Mouse (Mus musculus): Measurements from ENCODE around the gene Erh. TPM values are rescaled to one million over a fixed set of nuclear protein-coding genes. Genes with fewer than 3 reads are reported as not detected.

The Erh gene
- polyA plus RNA-seq (2016; fragmentation: Nextera tagmentation; extraction: Ambion mirVana): 513 and 531 TPM in 2 replicates

GRCm38 (mm10) chr12:80643693-80644505, at the start of gene Erh, which contains the start of gene Slc39a9:
Erh (minus strand) TSS chr12:80644341.
Slc39a9 (plus strand) TSS chr12:80643883.
- no peaks in the 10 kb centered on the region for H3K9me3 ChIP-seq (replicated peaks)
- peak within 1 kb of the TSS; percentile 96 for H3K27ac ChIP-seq (replicated peaks)
- no peaks in the 10 kb centered on the region for H3K27me3 ChIP-seq (ENCODE audit: low read depth, poor library complexity, severe bottlenecking)
- peak within 1 kb of the TSS; percentile 91 for H3K4me3 ChIP-seq
- DNase-seq (ENCODE audit: low spot score): peak; percentile 94
- H3K36me3 ChIP-seq: peaks cover 46% of the 10 kb centered on the region
- WGBS: under 1% methylated on average over 50 of the region's 50 CpGs
- peaks cover 40% of the 10 kb centered on the region for H3K4me1 ChIP-seq

- Histone ChIP-seq H3K4me1 (peaks cover 38% of the 10 kb centered on the region), H3K4me3 (no peak overlapping the region), H3K27me3 (ENCODE audit: low read depth, poor library complexity, severe bottlenecking) (peaks cover 57% of the 10 kb centered on the region), H3K9me3 (replicated peaks) (no peaks in the 10 kb centered on the region), H3K36me3 (no peaks in the 10 kb centered on the region), H3K27ac (replicated peaks) (no peak overlapping the region)
- DNase-seq (ENCODE audit: low spot score): no peak
- 66% methylated on average over 2 of the region's 2 CpGs for WGBS
These were observed 49.6 kb upstream of the Erh start for GRCm38 (mm10) chr12:80693700-80694099.

GRCm38 (mm10) chr12:80692269-80692972, 48.3 kb upstream of the Erh start, which contains the start of gene Plekhd1:
Plekhd1 (plus strand) TSS chr12:80692591.
- no peak within 1 kb of the TSS; the same call in 1 of the 2 replicates for H3K27ac ChIP-seq (replicated peaks)
- H3K27me3 ChIP-seq (ENCODE audit: low read depth, poor library complexity, severe bottlenecking): peaks cover 61% of the 10 kb centered on the region
- H3K9me3 ChIP-seq (replicated peaks): no peaks in the 10 kb centered on the region
- 1% methylated on average over 51 of the region's 52 CpGs for WGBS
- H3K4me1 ChIP-seq: peaks cover 38% of the 10 kb centered on the region
- no peaks in the 10 kb centered on the region for H3K36me3 ChIP-seq
- peak within 1 kb of the TSS; percentile 56 for H3K4me3 ChIP-seq
- DNase-seq (ENCODE audit: low spot score): peak; percentile 56

GRCm38 (mm10) chr12:80691671-80692091, 47.5 kb upstream of the Erh start:
- no peaks in the 10 kb centered on the region for H3K36me3 ChIP-seq
- no peak overlapping the region for H3K4me3 ChIP-seq
- 10% methylated on average over 12 of the region's 12 CpGs for WGBS
- H3K27ac ChIP-seq (replicated peaks): no peak overlapping the region
- no peaks in the 10 kb centered on the region for H3K9me3 ChIP-seq (replicated peaks)
- no peak for DNase-seq (ENCODE audit: low spot score)
- H3K4me1 ChIP-seq: peaks cover 38% of the 10 kb centered on the region
- H3K27me3 ChIP-seq (ENCODE audit: low read depth, poor library complexity, severe bottlenecking): peaks cover 61% of the 10 kb centered on the region

- no peak overlapping the region for H3K27ac ChIP-seq (replicated peaks)
- H3K4me3 ChIP-seq: no peak overlapping the region
- 67% methylated on average over 5 of the region's 5 CpGs for WGBS
- no peak for DNase-seq (ENCODE audit: low spot score)
- no peaks in the 10 kb centered on the region for H3K36me3 ChIP-seq
- H3K4me1 ChIP-seq: peaks cover 35% of the 10 kb centered on the region
- peaks cover 51% of the 10 kb centered on the region for H3K27me3 ChIP-seq (ENCODE audit: low read depth, poor library complexity, severe bottlenecking)
- no peaks in the 10 kb centered on the region for H3K9me3 ChIP-seq (replicated peaks)
These were observed 45.6 kb upstream of the Erh start for GRCm38 (mm10) chr12:80689696-80690095.

GRCm38 (mm10) chr12:80687788-80688211, 43.7 kb upstream of the Erh start:
- Histone ChIP-seq H3K27me3 (ENCODE audit: low read depth, poor library complexity, severe bottlenecking) (peaks cover 32% of the 10 kb centered on the region), H3K4me1 (peaks cover 24% of the 10 kb centered on the region), H3K27ac (replicated peaks) (no peak overlapping the region)

GRCm38 (mm10) chr12:80684316-80684715, 40.2 kb upstream of the Erh start:
- 94% methylated on average over 3 of the region's 3 CpGs for WGBS
- Histone ChIP-seq H3K4me3 (no peak overlapping the region), H3K36me3 (0 out of 2 replicates have a peak, but pooled peaks cover 4% of the 10 kb centered on the region), H3K27me3 (ENCODE audit: low read depth, poor library complexity, severe bottlenecking) (0 out of 2 replicates have a peak, but pooled peaks cover 3% of the 10 kb centered on the region), H3K27ac (replicated peaks) (no peak overlapping the region), H3K9me3 (replicated peaks) (no peaks in the 10 kb centered on the region), H3K4me1 (no peaks in the 10 kb centered on the region)
- no peak for DNase-seq (ENCODE audit: low spot score)

More at GRCm38 (mm10) chr12:80687788-80688211, 43.7 kb upstream of the Erh start:
- Histone ChIP-seq H3K4me3 (no peak overlapping the region), H3K9me3 (replicated peaks) (no peaks in the 10 kb centered on the region), H3K36me3 (no peaks in the 10 kb centered on the region)
- DNase-seq (ENCODE audit: low spot score): no peak
- 87% methylated on average over 10 of the region's 10 CpGs for WGBS

GRCm38 (mm10) chr12:80683554-80683953, 39.4 kb upstream of the Erh start:
- no peak for DNase-seq (ENCODE audit: low spot score)
- 0 out of 2 replicates have a peak, but pooled peaks cover 3% of the 10 kb centered on the region for H3K27me3 ChIP-seq (ENCODE audit: low read depth, poor library complexity, severe bottlenecking)
- H3K4me3 ChIP-seq: no peak overlapping the region
- H3K36me3 ChIP-seq: 0 out of 2 replicates have a peak, but pooled peaks cover 7% of the 10 kb centered on the region
- no peaks in the 10 kb centered on the region for H3K9me3 ChIP-seq (replicated peaks)
- WGBS: 97% methylated on average over 3 of the region's 3 CpGs
- H3K27ac ChIP-seq (replicated peaks): no peak overlapping the region
- H3K4me1 ChIP-seq: no peaks in the 10 kb centered on the region

GRCm38 (mm10) chr12:80681340-80681739, 37.2 kb upstream of the Erh start:
- no peaks in the 10 kb centered on the region for H3K27me3 ChIP-seq (ENCODE audit: low read depth, poor library complexity, severe bottlenecking)
- no peak overlapping the region for H3K27ac ChIP-seq (replicated peaks)
- no peak for DNase-seq (ENCODE audit: low spot score)
- H3K4me3 ChIP-seq: no peak overlapping the region
- H3K36me3 ChIP-seq: peaks cover 22% of the 10 kb centered on the region
- H3K9me3 ChIP-seq (replicated peaks): no peaks in the 10 kb centered on the region
- H3K4me1 ChIP-seq: no peaks in the 10 kb centered on the region
- 87% methylated on average over 1 of the region's 1 CpGs for WGBS

GRCm38 (mm10) chr12:80673170-80673569, 29.0 kb upstream of the Erh start:
- Histone ChIP-seq H3K4me1 (no peaks in the 10 kb centered on the region), H3K9me3 (replicated peaks) (no peaks in the 10 kb centered on the region), H3K36me3 (peaks cover 60% of the 10 kb centered on the region), H3K4me3 (no peak overlapping the region), H3K27me3 (ENCODE audit: low read depth, poor library complexity, severe bottlenecking) (no peaks in the 10 kb centered on the region), H3K27ac (replicated peaks) (no peak overlapping the region)
- peak; percentile 34 for DNase-seq (ENCODE audit: low spot score)
- WGBS: 23% methylated on average over 3 of the region's 3 CpGs

GRCm38 (mm10) chr12:80668391-80668790, 24.2 kb upstream of the Erh start:
- no peak for DNase-seq (ENCODE audit: low spot score)
- 88% methylated on average over 2 of the region's 2 CpGs for WGBS
- Histone ChIP-seq H3K36me3 (peaks cover 43% of the 10 kb centered on the region), H3K4me3 (no peak overlapping the region), H3K4me1 (no peaks in the 10 kb centered on the region), H3K9me3 (replicated peaks) (no peaks in the 10 kb centered on the region), H3K27ac (replicated peaks) (no peak overlapping the region), H3K27me3 (ENCODE audit: low read depth, poor library complexity, severe bottlenecking) (no peaks in the 10 kb centered on the region)

GRCm38 (mm10) chr12:80663935-80664334, 19.8 kb upstream of the Erh start:
- no peaks in the 10 kb centered on the region for H3K9me3 ChIP-seq (replicated peaks)
- peaks cover 39% of the 10 kb centered on the region for H3K36me3 ChIP-seq
- no peak for DNase-seq (ENCODE audit: low spot score)
- no peaks in the 10 kb centered on the region for H3K27me3 ChIP-seq (ENCODE audit: low read depth, poor library complexity, severe bottlenecking)
- no peaks in the 10 kb centered on the region for H3K4me1 ChIP-seq
- H3K4me3 ChIP-seq: no peak overlapping the region
- 84% methylated on average over 2 of the region's 2 CpGs for WGBS
- H3K27ac ChIP-seq (replicated peaks): no peak overlapping the region
